Mouse (Mus musculus) limb, embryonic 14.5 days (tissue): ENCODE measurements around the gene Stk39. TPM values are rescaled to one million over a fixed set of nuclear protein-coding genes. Genes with fewer than 3 reads are reported as not detected.

Experiments
- ATAC-seq: fragments of 200-750 bp; cut with Nextera tagmentation; 2 replicates; pipeline ENCODE4 v1.8.0; 2017; ENCODE audit warnings: low read depth, moderate number of reproducible peaks, moderate TSS enrichment; ENCODE audit not compliant: low FRiP score
- DNase-seq: peaks from one replicate; pipeline ENCODE4 v3.0.0-alpha.2; 2015; ENCODE audit warnings: low spot score
- H3K27ac ChIP-seq: fragments of 300-500 bp; sonication (generic); replicated peaks from 2 replicates; pipeline ENCODE4 v1.5.1; 2014; ENCODE audit warnings: low read depth, mild to moderate bottlenecking, low read length, moderate library complexity, mixed read lengths
- H3K27me3 ChIP-seq: fragments of 300-500 bp; sonication (generic); 2 replicates; pipeline ENCODE4 v1.6.1; 2014; ENCODE audit warnings: low read length, mixed read lengths; ENCODE audit not compliant: control insufficient read depth, insufficient read depth
- H3K36me3 ChIP-seq: fragments of 300-500 bp; sonication (generic); 2 replicates; pipeline ENCODE4 v1.6.1; 2014; ENCODE audit warnings: mild to moderate bottlenecking, low read length, moderate library complexity, mixed read lengths; ENCODE audit not compliant: control insufficient read depth, insufficient read depth
- H3K4me1 ChIP-seq: fragments of 300-500 bp; sonication (generic); 2 replicates; pipeline ENCODE4 v1.6.1; 2014; ENCODE audit warnings: antibody characterized with exemption, low read length, mixed read lengths; ENCODE audit not compliant: control insufficient read depth, insufficient read depth
- H3K4me2 ChIP-seq: fragments of 300-500 bp; sonication (generic); replicated peaks from 2 replicates; pipeline ENCODE4 v1.6.1; 2014; ENCODE audit warnings: low read depth, mild to moderate bottlenecking, low read length, moderate library complexity; ENCODE audit not compliant: severe bottlenecking
- H3K4me3 ChIP-seq: fragments of 300-500 bp; sonication (generic); replicated peaks from 2 replicates; pipeline ENCODE4 v1.5.1; 2014; ENCODE audit warnings: low read length
- H3K9ac ChIP-seq: fragments of 300-500 bp; sonication (generic); 2 replicates; pipeline ENCODE4 v1.6.1; 2014; ENCODE audit warnings: mild to moderate bottlenecking, low read depth, low read length, moderate library complexity; ENCODE audit not compliant: severe bottlenecking
- H3K9me3 ChIP-seq: fragments of 300-500 bp; sonication (generic); 2 replicates; pipeline ENCODE4 v1.6.1; 2016; ENCODE audit warnings: low read length; ENCODE audit not compliant: control insufficient read depth
- POLR2A ChIP-seq: fragments of 200-500 bp; IDR thresholded peaks from 2 replicates; pipeline ENCODE4 v1.8.0; 2012; ENCODE audit warnings: inconsistent platforms, mild to moderate bottlenecking, moderate library complexity, borderline replicate concordance; ENCODE audit not compliant: insufficient read depth, insufficient read length; ENCODE audit errors: extremely low read depth
- whole genome bisulfite sequencing: fragments of 180-500 bp; shearing (Covaris S2); extraction: QIAGEN DNeasy Blood & Tissue Kit; methylation state at CpG from one replicate; pipeline ENCODE4 v1.1.7; 2014; 5-methylcytosine and 5-hydroxymethylcytosine counted together
- polyA plus RNA-seq, 2 experiments: library from polyadenylated mRNA; depleted of rRNA in 1 of 2; stranded (reverse) in 1 of 2; unstranded in 1 of 2; fragments of >200 nt; fragmentation: Nextera tagmentation in 1 of 2; extraction: Ambion mirVana in 1 of 2; gene quantifications; 2 replicates each; pipeline versions ENCODE4 v1.2.1 to v1.2.3; 2012 to 2014

Gene Stk39
- polyA plus RNA-seq, 2 experiments: 14.9 to 16.8 TPM

- H3K4me1 ChIP-seq: no peaks in the 10 kb centered on the region
- 64% methylated on average over 5 of the region's 5 CpGs for WGBS
These were observed 146.8 kb downstream of the Stk39 start for GRCm38 (mm10) chr2:68325306-68325705.

DNA sequence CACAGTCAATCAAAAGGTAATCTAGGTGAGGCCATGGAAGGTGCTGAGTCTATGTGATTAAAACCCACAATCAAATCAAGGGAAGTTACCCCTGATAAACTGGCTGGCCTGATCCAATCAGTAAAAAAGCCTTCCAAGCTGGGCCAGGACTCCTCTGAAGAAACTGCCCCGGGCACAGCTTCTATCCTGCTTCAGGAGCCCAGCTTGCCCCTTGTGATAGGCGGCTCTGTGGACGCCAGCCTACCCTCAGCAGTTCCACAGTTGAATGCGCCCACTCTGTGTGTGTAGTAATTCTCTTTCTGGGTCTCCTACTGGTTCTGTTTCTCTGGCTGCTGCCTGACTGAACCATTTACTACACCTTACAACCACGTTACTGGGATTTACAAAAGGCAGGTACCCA, 150.8 kb downstream of the Stk39 start:
- Histone ChIP-seq H3K27me3 (no peaks in the 10 kb centered on the region), H3K27ac (no peak overlapping the region), H3K4me2 (no peak overlapping the region), H3K9ac (no peak overlapping the region), H3K4me1 (peaks cover 5% of the 10 kb centered on the region; the same call in 1 of the 2 replicates), H3K36me3 (no peaks in the 10 kb centered on the region), H3K9me3 (no peaks in the 10 kb centered on the region), H3K4me3 (no peak overlapping the region)
- WGBS: 90% methylated on average over 5 of the region's 5 CpGs
- TF ChIP-seq POLR2A: no peak
- DNase-seq (no peak), ATAC-seq (no peak)

More at GRCm38 (mm10) chr2:68325306-68325705, 146.8 kb downstream of the Stk39 start:
- DNase-seq: no peak
- TF ChIP-seq POLR2A: no peak
- Histone ChIP-seq H3K36me3 (no peaks in the 10 kb centered on the region), H3K4me3 (no peak overlapping the region), H3K9ac (no peak overlapping the region), H3K4me2 (no peak overlapping the region), H3K9me3 (no peaks in the 10 kb centered on the region), H3K27ac (no peak overlapping the region), H3K27me3 (no peaks in the 10 kb centered on the region)
- ATAC-seq: no peak

GRCm38 (mm10) chr2:68320670-68321069, 151.4 kb downstream of the Stk39 start:
- no peaks in the 10 kb centered on the region for H3K27me3 ChIP-seq
- no peak overlapping the region for H3K4me2 ChIP-seq
- H3K36me3 ChIP-seq: no peaks in the 10 kb centered on the region
- TF ChIP-seq POLR2A: no peak
- no peak overlapping the region for H3K9ac ChIP-seq
- no peak overlapping the region for H3K4me3 ChIP-seq
- DNase-seq (no peak), ATAC-seq (no peak)
- 73% methylated on average over 10 of the region's 10 CpGs for WGBS
- no peaks in the 10 kb centered on the region for H3K9me3 ChIP-seq
- no peak overlapping the region for H3K27ac ChIP-seq
- peaks cover 5% of the 10 kb centered on the region; the same call in 1 of the 2 replicates for H3K4me1 ChIP-seq

DNA sequence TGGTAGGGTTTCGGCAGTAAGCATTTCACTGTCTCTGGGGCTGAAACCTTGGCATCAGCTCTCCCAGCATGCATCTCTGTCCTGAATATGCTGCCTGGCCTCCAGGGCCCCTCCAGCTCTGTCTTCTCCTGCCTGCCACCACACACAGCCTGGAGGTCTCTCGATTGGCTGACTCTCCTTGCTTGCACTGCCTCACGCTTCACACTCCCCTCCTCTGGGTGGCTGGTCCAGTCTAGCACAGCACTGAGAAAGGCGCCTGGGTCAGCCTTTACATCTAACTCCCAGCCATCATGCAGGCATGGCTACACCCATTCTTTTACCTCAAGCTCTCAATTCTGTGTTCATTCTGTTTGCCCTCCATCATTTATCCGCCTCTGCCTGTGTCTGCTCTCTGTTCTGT, 153.6 kb downstream of the Stk39 start:
- no peak for DNase-seq
- no peaks in the 10 kb centered on the region for H3K36me3 ChIP-seq
- no peak overlapping the region for H3K4me2 ChIP-seq
- no peak for ATAC-seq
- TF ChIP-seq POLR2A: no peak
- H3K9ac ChIP-seq: no peak overlapping the region
- no peaks in the 10 kb centered on the region for H3K27me3 ChIP-seq
- 73% methylated on average over 5 of the region's 5 CpGs for WGBS
- H3K4me1 ChIP-seq: peaks cover 13% of the 10 kb centered on the region
- H3K27ac ChIP-seq: no peak overlapping the region
- H3K9me3 ChIP-seq: no peaks in the 10 kb centered on the region
- H3K4me3 ChIP-seq: no peak overlapping the region

GRCm38 (mm10) chr2:68317895-68318294, 154.2 kb downstream of the Stk39 start:
- Histone ChIP-seq H3K4me2 (no peak overlapping the region), H3K9ac (no peak overlapping the region), H3K36me3 (no peaks in the 10 kb centered on the region), H3K9me3 (no peaks in the 10 kb centered on the region), H3K27me3 (no peaks in the 10 kb centered on the region), H3K27ac (no peak overlapping the region), H3K4me1 (peaks cover 13% of the 10 kb centered on the region), H3K4me3 (no peak overlapping the region)
- no peak for ATAC-seq
- WGBS: 81% methylated on average over 9 of the region's 9 CpGs
- TF ChIP-seq POLR2A: no peak
- DNase-seq: no peak

- no peaks in the 10 kb centered on the region for H3K36me3 ChIP-seq
- ATAC-seq: no peak
- H3K27ac ChIP-seq: no peak overlapping the region
- H3K4me1 ChIP-seq: peaks cover 13% of the 10 kb centered on the region
- no peaks in the 10 kb centered on the region for H3K9me3 ChIP-seq
- H3K4me3 ChIP-seq: no peak overlapping the region
- no peak overlapping the region for H3K4me2 ChIP-seq
- 30% methylated on average over 2 of the region's 2 CpGs for WGBS
- no peak for DNase-seq
- no peak for TF ChIP-seq POLR2A
- no peaks in the 10 kb centered on the region for H3K27me3 ChIP-seq
- no peak overlapping the region for H3K9ac ChIP-seq
These were observed 154.6 kb downstream of the Stk39 start for GRCm38 (mm10) chr2:68317452-68317851.
